7 mouse cellular contexts compared by ENCODE assay signal in the genomic region with DNA sequence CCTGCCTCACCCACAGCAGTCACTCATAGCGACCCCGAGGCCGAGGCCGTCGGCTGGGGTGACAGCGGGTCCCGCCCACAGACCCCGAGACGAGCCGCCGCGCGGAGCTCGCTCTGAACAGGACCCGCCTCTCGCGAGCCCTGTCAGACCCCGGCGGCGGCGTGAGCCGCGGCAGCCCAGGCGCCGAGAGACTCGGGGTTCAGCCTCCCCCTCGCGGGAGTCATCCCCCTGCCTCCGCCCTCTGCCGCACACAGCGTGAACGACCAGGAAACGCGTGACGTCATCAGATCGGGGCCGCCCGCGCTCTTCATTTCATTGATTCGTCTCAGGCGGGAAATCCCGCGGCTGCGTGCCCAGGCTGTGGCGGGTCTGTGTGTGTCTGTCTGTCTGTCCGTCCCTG. TPM values are rescaled to one million over a fixed set of nuclear protein-coding genes. Genes with fewer than 3 reads are reported as not detected.
DNase-seq lines count a peak whose midpoint lies in the region; TF ChIP-seq lines count a peak whose summit lies in the region.
"Not testable (repeated sequence)": the region's sequence is repeated elsewhere in the genome, so short reads cannot be mapped to it uniquely, and the experiment has no call there.

No protein-coding gene starts in this region.

- DNase-seq in ZHBTc4 (ENCODE audit: low read depth, low spot score): peak; percentile 99
- peak; percentile 72 to 88 for DNase-seq in cerebellum, postnatal 25 days
- peak; percentile 91 to 98 for DNase-seq in gastrocnemius, postnatal 4 days (ENCODE audit: low spot score in 2 of 2)
- DNase-seq in kidney, adult 9 months: peak; percentile 80
- DNase-seq in left cerebral cortex, postnatal 4 days: peak; percentile 90
- peak; percentile 81 to 90 for DNase-seq in spleen, postnatal 10 days (ENCODE audit: low spot score in 2 of 2)

- H3K4me2 ChIP-seq in myocyte (ENCODE audit: low read depth): peak overlapping the region; percentile 92

- not testable (repeated sequence) for H3K79me2 ChIP-seq in myocyte (ENCODE audit: control insufficient read depth, insufficient read depth)

- H3K27me3 ChIP-seq in myocyte (ENCODE audit: control insufficient read depth, insufficient read depth, insufficient read length): not testable (repeated sequence)

- not testable (repeated sequence) for TF ChIP-seq POLR2A in myocyte (IDR thresholded peaks at IDR 0.05; ENCODE audit: insufficient read length, low read depth)

- not testable (repeated sequence) for H3K36me3 ChIP-seq in myocyte (ENCODE audit: control insufficient read depth, insufficient read depth)

- H3ac ChIP-seq in myocyte (ENCODE audit: control insufficient read depth, insufficient read length): peak overlapping the region; percentile 0

- H3K4me3 ChIP-seq in myocyte: peak overlapping the region; percentile 28

- intact Hi-C loops in left cerebral cortex, postnatal 4 days (cut with DNase I): not testable (repeated sequence)

TF ChIP-seq in myocyte, 11 proteins besides CTCF, POLR2A, EP300 and RAD21:
- peak; percentile 21 for TF ChIP-seq E2F4 (IDR thresholded peaks at IDR 0.05; ENCODE audit: insufficient read depth)
TF ChIP-seq in myocyte: peak in this region for 1; not testable (repeated sequence) for 10.

RNA-seq across cellular contexts. Expression of a gene that starts 12.5 kb away (rescaled TPM):
- total RNA-seq in gastrocnemius, postnatal 4 days (2021): 100 to 1,000 TPM in 1 of 2 experiments, 10 to 100 TPM in 1; 93.0 to 116 TPM
- 100 to 1,000 TPM; 291 to 417 TPM for total RNA-seq in left cerebral cortex, postnatal 4 days (2021)
- 39.8 TPM for polyA plus RNA-seq in myocyte (2012; fragmentation: generic; extraction: Trizol)

Comparison
In these comparisons a context has a peak if more than half of its experiments do, and no peak if none do; other contexts are left out.
1. Peak in every context shown above with its lines: DNase-seq and H3K4me3 ChIP-seq.